Mouse (Mus musculus): ENCODE measurements at regions not wholly inside any gene's neighbourhood (a gene's known extent, or its start where the extent isn't known, plus 50 kb on each side); places are given as distances from the start of the nearest gene placed in this dataset.

GRCm38 (mm10) chr4:106186684-106187083 is 129.3 kb upstream of the Usp24 start:
- TF ChIP-seq CTCF (IDR thresholded peaks at IDR 0.05; ENCODE audit: low read depth, low read length) (no peak), POLR2A (IDR thresholded peaks at IDR 0.05; ENCODE audit: borderline replicate concordance, low read depth, low read length) (no peak)

All from bone marrow macrophage, adult 2 months (primary cell).